Mouse (Mus musculus) cortical plate, adult 2 months (tissue): ENCODE measurements around the gene Ephb6.

Experiments
- CTCF ChIP-seq: fragments of 200-500 bp; IDR thresholded peaks from 2 replicates; pipeline ENCODE4 v1.5.1; 2011; ENCODE audit warnings: mild to moderate bottlenecking, control low read depth, low read length; ENCODE audit not compliant: insufficient read depth; ENCODE audit errors: extremely low read depth
- POLR2A ChIP-seq: fragments of 200-500 bp; IDR thresholded peaks from 2 replicates; pipeline ENCODE4 v1.6.1; 2011; ENCODE audit warnings: mild to moderate bottlenecking, low read length, control low read depth; ENCODE audit not compliant: insufficient read depth; ENCODE audit errors: extremely low read depth

DNA sequence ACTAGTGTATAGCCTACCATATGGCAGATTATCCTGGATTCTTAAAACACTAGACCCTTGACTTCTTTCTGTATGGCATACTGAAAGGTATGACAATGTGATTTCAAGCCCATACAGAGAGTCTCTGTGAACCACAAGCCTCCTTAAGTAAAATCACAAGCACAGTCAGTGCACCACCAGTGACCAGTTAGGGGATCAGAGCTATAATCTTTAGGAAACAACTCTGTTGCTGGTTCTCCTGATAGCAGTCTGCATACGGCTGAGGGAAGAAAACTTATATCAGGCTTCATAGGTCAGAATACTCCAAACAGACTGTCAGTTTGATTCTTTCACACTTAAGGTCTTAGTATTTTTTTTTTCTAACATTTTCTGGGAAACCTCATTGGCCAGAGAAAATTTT, 53.2 kb downstream of the Ephb6 start:
- TF ChIP-seq CTCF: no peak
- TF ChIP-seq POLR2A: no peak
